Mouse (Mus musculus) adipocyte (in vitro differentiated cells): Measurements from ENCODE around the gene Fen1.
"Not testable (repeated sequence)": the region's sequence is repeated elsewhere in the genome, so short reads cannot be mapped to it uniquely, and the experiment has no call there.

Experiments used
- DNase-seq: peaks from one replicate; pipeline ENCODE4 v3.0.0-alpha.2; 2016; ENCODE audit warnings: low spot score

Fen1 gene

DNA sequence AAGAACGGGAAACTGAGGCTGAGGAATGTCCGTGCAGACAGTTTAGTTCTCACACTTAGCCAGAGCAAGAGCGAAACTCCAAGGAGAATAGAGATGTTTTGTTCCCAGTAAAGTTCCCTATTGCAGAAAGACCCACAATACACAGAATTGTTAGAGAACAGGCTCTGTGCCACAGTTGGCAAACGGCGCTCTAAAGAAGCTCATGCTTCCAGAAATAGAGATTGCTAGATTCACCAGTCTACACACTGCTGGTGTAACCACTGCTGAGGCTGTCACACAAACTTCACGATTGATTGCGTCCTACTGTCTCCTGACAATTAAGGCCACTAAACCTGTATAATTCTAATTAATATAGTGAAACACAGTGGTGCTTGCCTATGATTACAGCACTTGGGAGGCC lies 22.7 kb downstream of the Fen1 start:
- peak; percentile 92 for DNase-seq

DNA sequence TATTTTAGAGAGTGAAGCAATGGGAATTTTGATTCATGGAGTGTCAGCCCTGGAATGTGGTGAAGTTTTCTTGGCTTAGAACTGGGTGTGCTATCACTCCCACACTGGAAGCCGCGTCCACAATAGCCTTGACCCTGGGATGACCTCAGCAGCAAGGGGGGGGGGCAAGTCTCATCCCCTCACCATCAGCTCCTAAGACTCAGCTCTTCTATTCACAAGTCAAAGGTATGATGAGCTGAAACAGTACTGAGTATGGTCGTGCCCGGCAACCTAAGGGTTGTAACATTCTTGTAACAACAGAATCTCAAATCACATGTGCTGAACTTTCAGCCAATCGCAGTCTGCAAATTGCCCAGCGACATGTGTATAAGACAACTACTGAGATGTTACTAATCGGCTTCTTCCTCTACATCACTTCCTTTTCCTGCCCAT lies 27.0 kb downstream of the Fen1 start:
- peak; percentile 50 for DNase-seq

- no peak for DNase-seq
These were observed 27.5 kb downstream of the Fen1 start for GRCm38 (mm10) chr19:10176477-10176876.

DNA sequence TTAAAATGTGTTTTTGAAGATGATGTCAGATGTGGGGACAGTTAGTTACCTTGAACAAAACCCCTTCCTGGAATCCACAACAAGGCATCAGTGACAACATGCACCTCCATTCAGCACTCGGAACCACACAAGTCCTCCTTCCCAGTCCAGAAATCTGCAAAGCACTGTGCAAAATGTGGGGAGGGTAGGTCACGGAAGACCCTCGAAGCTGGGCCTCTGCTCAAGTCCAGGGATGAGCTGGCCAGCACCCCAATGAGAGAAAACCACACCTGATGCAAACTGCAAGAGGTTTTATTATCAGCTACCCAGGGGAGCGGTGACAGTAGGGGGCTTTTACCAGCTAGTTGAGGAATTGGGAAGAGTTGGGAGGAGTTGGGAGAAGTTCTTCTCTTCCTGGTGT lies 29.0 kb downstream of the Fen1 start:
- no peak for DNase-seq

DNA sequence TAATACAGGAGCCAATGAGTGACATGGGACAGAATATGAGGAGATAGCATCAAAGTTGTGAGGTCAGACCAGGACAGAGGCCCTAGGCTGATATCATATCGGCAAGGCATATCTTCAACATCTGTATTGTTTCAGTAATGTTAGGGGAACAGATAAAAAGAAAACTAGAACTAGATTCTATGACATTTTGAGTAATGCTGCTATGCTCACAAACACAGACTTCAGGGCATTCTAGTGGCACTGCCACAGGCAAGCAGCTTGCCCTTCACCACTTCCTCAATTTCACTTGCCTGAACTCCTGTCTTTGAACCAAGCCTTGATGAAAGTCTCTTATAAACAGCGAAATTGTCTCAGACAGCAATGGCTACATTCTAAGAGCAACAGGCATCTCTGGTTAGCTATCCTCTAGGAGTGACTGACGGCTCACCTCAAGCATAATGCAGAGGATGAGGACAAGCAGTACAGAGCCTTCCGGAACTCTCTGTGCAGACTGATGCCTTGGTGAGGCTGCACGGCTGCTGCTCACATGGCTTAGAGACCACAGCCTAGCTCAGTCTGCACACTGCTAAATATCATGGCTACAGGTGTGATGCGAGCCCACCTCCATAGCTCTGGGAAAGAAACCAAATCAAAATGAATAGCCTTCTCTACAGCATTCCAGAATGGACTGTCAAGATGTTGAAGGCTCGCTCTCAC lies 30.0 kb downstream of the Fen1 start:
- no peak for DNase-seq

GRCm38 (mm10) chr19:10173116-10173718 lies 30.8 kb downstream of the Fen1 start:
- no peak for DNase-seq

GRCm38 (mm10) chr19:10171846-10172245 lies 32.1 kb downstream of the Fen1 start:
- no peak for DNase-seq

DNA sequence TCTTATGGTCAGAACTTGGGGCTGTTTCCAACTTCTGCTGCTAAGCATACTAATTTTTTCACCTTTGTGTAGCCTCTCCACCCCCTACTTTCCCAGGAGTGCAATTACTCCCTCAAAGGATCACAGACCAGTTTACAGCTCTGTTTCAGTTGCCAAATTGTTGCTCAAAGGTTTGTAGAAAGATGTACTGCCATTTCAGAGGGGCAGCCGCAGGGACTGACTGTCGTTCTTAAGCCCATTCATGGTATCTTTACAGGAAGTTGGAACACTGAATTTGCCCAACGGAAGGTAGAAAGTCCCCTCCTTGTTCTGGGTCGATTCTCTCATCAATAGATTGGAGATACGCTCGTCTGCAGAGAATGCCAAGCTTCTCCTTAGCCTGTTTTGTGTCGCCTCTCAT lies 32.6 kb downstream of the Fen1 start:
- DNase-seq, result peak; percentile 33

DNA sequence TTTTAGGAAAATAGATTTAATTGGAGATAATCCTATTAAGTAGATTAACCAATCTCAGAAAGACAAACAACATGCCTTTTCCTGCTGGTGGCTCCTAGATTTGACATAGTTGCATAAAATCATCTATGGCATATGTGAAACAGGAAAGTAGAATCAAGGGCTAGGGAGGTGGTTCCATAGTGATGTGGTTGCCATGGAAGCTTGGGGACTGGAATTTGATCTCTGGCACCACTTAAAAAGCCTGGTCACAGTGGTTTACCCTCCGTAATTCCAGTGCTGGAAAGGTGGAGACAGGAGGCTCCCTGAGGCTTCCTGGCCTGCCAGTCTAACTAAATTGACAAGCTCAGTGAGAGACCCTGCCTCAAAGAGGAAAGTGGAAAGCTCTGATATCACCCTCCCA lies 33.5 kb downstream of the Fen1 start:
- no peak for DNase-seq

GRCm38 (mm10) chr19:10169692-10170330 lies 34.2 kb downstream of the Fen1 start:
- DNase-seq, result not testable (repeated sequence)

DNA sequence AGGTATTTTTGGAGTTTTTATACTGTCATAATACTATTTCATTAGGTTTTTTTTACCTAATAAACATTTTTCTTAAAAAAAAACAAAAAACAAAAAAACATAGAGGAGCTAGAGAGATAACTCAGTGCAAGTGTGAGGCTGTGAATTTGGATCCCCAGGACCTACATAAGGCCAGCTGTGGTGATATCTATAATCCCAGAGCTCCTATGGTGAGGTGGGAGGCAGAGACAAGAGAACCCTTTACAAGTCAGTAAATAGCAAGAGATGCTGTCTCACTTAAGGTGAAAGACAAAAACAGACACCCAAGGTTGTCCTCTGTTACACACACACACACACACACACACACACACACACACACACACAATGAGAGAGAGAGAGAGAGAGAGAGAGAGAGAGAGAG lies 34.8 kb downstream of the Fen1 start:
- no peak for DNase-seq

GRCm38 (mm10) chr19:10168441-10168840 lies 35.5 kb downstream of the Fen1 start:
- DNase-seq, result no peak

- peak; percentile 35 for DNase-seq
These were observed 36.0 kb downstream of the Fen1 start for GRCm38 (mm10) chr19:10167951-10168350.

- no peak for DNase-seq
These were observed 36.9 kb downstream of the Fen1 start for GRCm38 (mm10) chr19:10167112-10167511.

- DNase-seq, result not testable (repeated sequence)
These were observed 38.0 kb downstream of the Fen1 start for GRCm38 (mm10) chr19:10165928-10166327.

DNA sequence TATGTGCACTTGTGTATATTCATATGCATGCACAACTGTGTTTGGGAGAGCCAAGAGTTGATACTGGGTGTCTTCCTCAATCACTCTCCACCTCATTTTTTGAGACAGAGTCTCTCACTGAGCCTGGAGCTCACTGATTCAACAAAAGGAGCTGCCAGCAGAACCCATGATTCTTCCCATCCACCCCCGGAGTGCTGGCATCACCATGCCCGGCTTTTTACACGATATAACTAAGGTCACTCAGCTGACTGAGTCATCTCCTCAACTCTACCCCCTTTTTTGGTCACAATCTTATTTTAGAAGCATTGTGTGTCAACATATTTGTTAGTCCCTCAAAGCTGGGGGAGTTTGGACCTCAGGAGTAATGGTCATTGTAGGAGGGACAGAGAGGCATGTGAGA lies 40.1 kb downstream of the Fen1 start:
- peak; percentile 28 for DNase-seq

DNA sequence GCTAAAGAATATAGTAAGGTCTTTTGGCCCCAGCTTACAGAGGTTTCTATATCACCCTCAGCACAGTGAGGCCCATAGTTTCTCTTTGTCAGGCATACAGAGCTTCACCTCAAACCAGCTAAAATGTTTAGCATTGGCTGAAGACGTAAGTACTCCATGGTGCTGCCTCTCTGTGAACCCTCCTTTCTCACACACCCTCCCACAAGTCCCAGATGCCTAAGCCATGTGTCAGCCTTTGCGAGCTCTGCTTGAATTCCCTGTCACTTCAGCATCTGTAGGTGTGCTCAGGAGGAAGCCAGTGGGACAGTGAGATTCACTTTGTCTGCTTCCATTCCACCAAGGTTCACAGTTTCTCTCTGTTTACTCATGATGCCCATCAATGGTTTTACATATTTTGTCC lies 46.2 kb downstream of the Fen1 start:
- no peak for DNase-seq

DNA sequence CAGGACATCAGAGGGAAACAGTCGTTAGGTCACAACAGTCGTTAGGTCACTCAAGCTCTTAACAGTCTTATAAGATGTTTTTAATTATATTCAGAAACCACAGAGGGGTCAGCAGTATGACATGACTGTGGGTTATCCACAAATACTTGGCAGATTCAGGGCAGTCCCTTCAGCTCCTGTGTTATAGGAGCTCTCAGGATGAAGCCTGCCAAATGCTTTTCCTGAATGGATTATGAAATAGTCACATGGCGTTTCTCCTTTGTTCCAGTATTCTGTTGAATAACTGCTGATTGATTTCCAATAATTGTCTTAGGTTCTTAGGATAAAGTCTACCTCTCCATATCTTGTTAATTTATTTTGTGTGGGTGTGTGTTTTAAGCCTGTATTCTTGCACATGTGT lies 54.8 kb downstream of the Fen1 start:
- peak; percentile 79 for DNase-seq
